Mouse (Mus musculus) hindbrain, embryonic 10.5 days (tissue): ENCODE results near the gene Kat5. TPM values are rescaled to one million over a fixed set of nuclear protein-coding genes. Genes with fewer than 3 reads are reported as not detected.

ENCODE experiments used
- polyA plus RNA-seq: library from polyadenylated mRNA; unstranded; fragments of >200 nt; fragmentation: Nextera tagmentation; extraction: Ambion mirVana; gene quantifications from 2 replicates; pipeline ENCODE4 v1.2.1, GENCODE M21; 2016

Kat5 gene
- polyA plus RNA-seq, 1 experiment from 2014 or later: 69.2 TPM

Other genes with a start within 250 kb of the Kat5 start
- 84.2 and 90.5 TPM in 2 replicates for gene Eif1ad, start 243.5 kb downstream of the Kat5 start, polyA plus RNA-seq
- gene Banf1, start 243.1 kb downstream of the Kat5 start, polyA plus RNA-seq: 539 and 565 TPM in 2 replicates
- gene Sart1, start 221.5 kb downstream of the Kat5 start, polyA plus RNA-seq: 82.7 and 93.2 TPM in 2 replicates
- 0.44 and 0.58 TPM in 2 replicates for gene Tsga10ip, start 207.7 kb downstream of the Kat5 start, polyA plus RNA-seq
- 223 and 271 TPM in 2 replicates for gene Drap1, start 185.3 kb downstream of the Kat5 start, polyA plus RNA-seq
- gene AI837181, start 185.1 kb downstream of the Kat5 start, polyA plus RNA-seq: 53.8 and 63.9 TPM in 2 replicates
- not detected in 2 replicates for gene Fosl1, start 162.7 kb downstream of the Kat5 start, polyA plus RNA-seq
- 6.9 and 8.6 TPM in 2 replicates for gene Ccdc85b, start 152.3 kb downstream of the Kat5 start, polyA plus RNA-seq
- 99.5 and 122 TPM in 2 replicates for gene Fibp, start 149.6 kb downstream of the Kat5 start, polyA plus RNA-seq
- gene Ctsw, start 141.7 kb downstream of the Kat5 start, polyA plus RNA-seq: 2.0 and 3.0 TPM in 2 replicates
- gene Efemp2, start 136.3 kb downstream of the Kat5 start, polyA plus RNA-seq: 62.7 and 71.3 TPM in 2 replicates
- 43.7 and 51.4 TPM in 2 replicates for gene Mus81, start 121.8 kb downstream of the Kat5 start, polyA plus RNA-seq
- 3,259 and 3,562 TPM in 2 replicates for gene Cfl1, start 119.8 kb downstream of the Kat5 start, polyA plus RNA-seq
- not detected in 2 replicates for gene 1700020D05Rik, start 106.5 kb downstream of the Kat5 start, polyA plus RNA-seq
- gene Snx32, start 99.7 kb downstream of the Kat5 start, polyA plus RNA-seq: 8.9 and 18.7 TPM in 2 replicates
- gene Ovol1, start 49.6 kb downstream of the Kat5 start, polyA plus RNA-seq: 0.39 and 0.77 TPM in 2 replicates
- gene Ap5b1, start 42.2 kb downstream of the Kat5 start, polyA plus RNA-seq: 1.6 and 2.6 TPM in 2 replicates
- gene Rnaseh2c, start 8.4 kb downstream of the Kat5 start, polyA plus RNA-seq: 177 and 187 TPM in 2 replicates
- 27.8 and 36.0 TPM in 2 replicates for gene Rela, start 27.2 kb upstream of the Kat5 start, polyA plus RNA-seq
- 27.5 and 27.6 TPM in 2 replicates for gene Sipa1, start 53.5 kb upstream of the Kat5 start, polyA plus RNA-seq
- 34.1 and 35.1 TPM in 2 replicates for gene Map3k11, start 78.5 kb upstream of the Kat5 start, polyA plus RNA-seq
- 27.3 and 30.8 TPM in 2 replicates for gene Pcnx3, start 78.7 kb upstream of the Kat5 start, polyA plus RNA-seq
- gene Kcnk7, start 94.1 kb upstream of the Kat5 start, polyA plus RNA-seq: 0.16 and 0.21 TPM in 2 replicates
- gene Ehbp1l1, start 116.1 kb upstream of the Kat5 start, polyA plus RNA-seq: 9.7 and 10.1 TPM in 2 replicates
- gene Fam89b, start 119.4 kb upstream of the Kat5 start, polyA plus RNA-seq: 149 and 192 TPM in 2 replicates
- 2.7 and 6.9 TPM in 2 replicates for gene Ltbp3, start 130.7 kb upstream of the Kat5 start, polyA plus RNA-seq
- gene Scyl1, start 161.2 kb upstream of the Kat5 start, polyA plus RNA-seq: 68.2 and 69.5 TPM in 2 replicates